Mouse (Mus musculus) heart, embryonic 12.5 days (tissue): ENCODE measurements around the gene Zbtb25. TPM values are rescaled to one million over a fixed set of nuclear protein-coding genes. Genes with fewer than 3 reads are reported as not detected.
A peak's percentile ranks its signal among the peaks of the same experiment; 100 is the strongest.

ENCODE experiments used
- ATAC-seq: fragments of 200-750 bp; cut with Nextera tagmentation; 2 replicates; pipeline ENCODE4 v1.8.0; 2017; ENCODE audit warnings: moderate TSS enrichment, moderate library complexity; ENCODE audit not compliant: insufficient number of reproducible peaks, low FRiP score
- H3K27ac ChIP-seq: fragments of 300-500 bp; sonication (generic); 2 replicates; pipeline ENCODE4 v1.5.1; 2016; ENCODE audit warnings: mild to moderate bottlenecking, moderate library complexity; ENCODE audit not compliant: poor library complexity, severe bottlenecking
- H3K27me3 ChIP-seq: fragments of 300-500 bp; sonication (generic); replicated peaks from 2 replicates; pipeline ENCODE4 v1.6.1; 2016; ENCODE audit warnings: mild to moderate bottlenecking, moderate library complexity
- H3K36me3 ChIP-seq: fragments of 300-500 bp; sonication (generic); 2 replicates; pipeline ENCODE4 v1.6.1; 2016; ENCODE audit warnings: mild to moderate bottlenecking, moderate library complexity
- H3K4me1 ChIP-seq: fragments of 300-500 bp; sonication (generic); replicated peaks from 2 replicates; pipeline ENCODE4 v1.6.1; 2016; ENCODE audit warnings: mild to moderate bottlenecking
- H3K4me2 ChIP-seq: fragments of 300-500 bp; sonication (generic); 2 replicates; pipeline ENCODE4 v1.6.1; 2016; ENCODE audit warnings: mild to moderate bottlenecking, moderate library complexity
- H3K4me3 ChIP-seq: fragments of 300-500 bp; sonication (generic); 2 replicates; pipeline ENCODE4 v1.5.1; 2016; ENCODE audit warnings: mild to moderate bottlenecking
- H3K9ac ChIP-seq: fragments of 300-500 bp; sonication (generic); 2 replicates; pipeline ENCODE4 v1.6.1; 2016; ENCODE audit warnings: mild to moderate bottlenecking, moderate library complexity
- H3K9me3 ChIP-seq: fragments of 300-500 bp; sonication (generic); replicated peaks from 2 replicates; pipeline ENCODE4 v1.6.1; 2016; ENCODE audit warnings: mild to moderate bottlenecking, moderate library complexity
- WGBS: fragments of 180-500 bp; shearing (Covaris S2); methylation state at CpG from one replicate; pipeline ENCODE4 v1.1.7; 2016; 5-methylcytosine and 5-hydroxymethylcytosine counted together
- polyA plus RNA-seq: library from polyadenylated mRNA; unstranded; fragments of >200 nt; fragmentation: Nextera tagmentation; extraction: Ambion mirVana; gene quantifications from 2 replicates; pipeline ENCODE4 v1.2.1, GENCODE M21; 2016

Zbtb25 gene
- polyA plus RNA-seq, 1 experiment from 2014 or later: 13.0 TPM

DNA sequence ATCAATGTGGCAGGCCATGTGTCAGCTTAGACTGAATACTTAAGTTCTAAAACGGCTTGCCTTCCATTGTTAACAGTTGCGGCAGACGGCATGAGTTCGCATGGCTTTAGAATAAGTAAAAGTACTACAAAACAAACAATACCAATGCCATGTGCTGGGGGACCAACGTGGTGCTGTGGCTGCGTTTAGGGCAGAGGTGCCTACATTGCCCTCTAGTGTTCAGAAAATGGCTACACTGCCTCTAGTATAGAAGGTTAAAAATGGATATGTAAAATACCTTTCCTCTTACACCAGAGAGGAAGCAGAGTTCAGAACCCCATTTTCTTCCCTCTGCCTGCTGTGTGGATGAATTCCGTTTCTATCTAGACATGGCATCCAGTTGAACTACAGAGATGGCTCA, 7.2 kb upstream of the Zbtb25 start:
- no peaks in the 10 kb centered on the region for H3K27me3 ChIP-seq
- WGBS: 47% methylated on average over 7 of the region's 7 CpGs
- H3K4me2 ChIP-seq: no peak overlapping the region
- H3K36me3 ChIP-seq: peaks cover 3% of the 10 kb centered on the region; the same call in 1 of the 2 replicates
- no peak overlapping the region for H3K9ac ChIP-seq
- no peak for ATAC-seq
- 0 out of 2 replicates have a peak overlapping the region, but pooled peaks have one; percentile 35 for H3K27ac ChIP-seq
- H3K4me3 ChIP-seq: no peak overlapping the region
- H3K9me3 ChIP-seq: no peaks in the 10 kb centered on the region
- H3K4me1 ChIP-seq: peaks cover 71% of the 10 kb centered on the region

DNA sequence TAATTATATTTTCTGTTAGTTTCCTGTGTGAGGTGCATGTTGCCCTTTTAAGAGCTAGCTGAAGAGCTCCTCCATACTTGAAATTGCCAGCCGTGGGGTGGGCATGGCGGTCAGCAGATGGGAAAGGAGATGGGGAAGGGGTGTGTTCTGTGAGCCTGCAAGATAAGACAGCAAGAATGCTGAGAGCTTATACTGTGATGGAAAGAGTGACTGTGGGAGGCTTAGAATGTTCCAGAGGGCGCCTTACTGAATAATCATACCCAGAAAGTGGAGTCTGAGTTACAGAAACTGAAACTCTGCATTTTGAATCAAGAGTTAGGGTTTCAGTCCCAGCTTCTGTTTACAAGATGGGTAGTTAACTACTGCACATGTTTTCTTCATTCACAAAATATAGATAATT, 6.1 kb upstream of the Zbtb25 start:
- H3K4me1 ChIP-seq: peaks cover 71% of the 10 kb centered on the region
- peak overlapping the region; percentile 41; the same call in 1 of the 2 replicates for H3K27ac ChIP-seq
- no peak for ATAC-seq
- H3K36me3 ChIP-seq: no peaks in the 10 kb centered on the region
- H3K9ac ChIP-seq: no peak overlapping the region
- no peaks in the 10 kb centered on the region for H3K27me3 ChIP-seq
- WGBS: 24% methylated on average over 3 of the region's 3 CpGs
- H3K4me2 ChIP-seq: peak overlapping the region; percentile 34
- H3K9me3 ChIP-seq: no peaks in the 10 kb centered on the region
- no peak overlapping the region for H3K4me3 ChIP-seq

DNA sequence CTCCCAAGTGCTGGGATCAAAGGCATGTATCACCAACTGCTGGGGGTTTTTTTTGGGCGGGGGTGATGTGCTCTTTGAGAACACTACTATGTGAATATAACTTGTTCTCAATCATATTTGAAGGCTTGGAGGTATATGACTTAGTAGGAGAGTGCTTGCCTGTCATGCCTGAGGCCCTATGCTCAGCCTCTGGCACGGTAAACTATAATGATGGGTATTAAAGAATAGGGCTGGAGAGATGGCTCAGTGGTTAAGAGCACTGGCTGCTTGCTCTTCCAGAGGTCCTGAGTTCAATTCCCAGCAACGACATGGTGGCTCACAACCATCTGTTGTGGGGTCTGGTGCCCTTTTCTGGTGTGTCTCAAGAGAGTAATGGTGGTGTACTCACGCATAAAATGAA, 5.5 kb upstream of the Zbtb25 start:
- H3K4me3 ChIP-seq: no peak overlapping the region
- H3K36me3 ChIP-seq: no peaks in the 10 kb centered on the region
- WGBS: 72% methylated on average over 4 of the region's 4 CpGs
- H3K9ac ChIP-seq: no peak overlapping the region
- no peaks in the 10 kb centered on the region for H3K27me3 ChIP-seq
- peak overlapping the region; percentile 41; the same call in 1 of the 2 replicates for H3K27ac ChIP-seq
- H3K4me2 ChIP-seq: no peak overlapping the region
- H3K9me3 ChIP-seq: no peaks in the 10 kb centered on the region
- no peak for ATAC-seq
- H3K4me1 ChIP-seq: peaks cover 65% of the 10 kb centered on the region

DNA sequence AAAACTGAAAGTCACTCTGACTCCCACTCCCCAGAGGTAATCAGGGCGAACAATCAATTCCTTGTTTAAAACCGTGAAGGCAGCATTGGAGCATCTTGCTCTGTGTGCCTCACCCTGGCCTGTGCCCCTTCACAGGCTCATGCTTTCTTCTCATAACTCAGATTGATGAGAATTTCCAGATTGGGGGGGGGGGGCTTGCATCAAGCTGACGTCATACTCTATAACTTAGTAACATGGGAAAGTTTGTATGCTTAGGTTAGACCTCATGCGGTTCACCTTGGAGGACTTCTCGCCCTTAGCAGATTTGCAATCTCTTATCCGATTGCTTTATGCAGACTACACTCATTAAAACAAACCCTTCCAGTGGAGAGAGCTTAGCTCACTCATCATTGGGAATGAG, 4.6 kb upstream of the Zbtb25 start:
- no peaks in the 10 kb centered on the region for H3K27me3 ChIP-seq
- H3K27ac ChIP-seq: peak overlapping the region; percentile 28; the same call in 1 of the 2 replicates
- H3K9ac ChIP-seq: no peak overlapping the region
- H3K4me3 ChIP-seq: no peak overlapping the region
- no peaks in the 10 kb centered on the region for H3K36me3 ChIP-seq
- H3K4me1 ChIP-seq: peaks cover 57% of the 10 kb centered on the region
- no peak overlapping the region for H3K4me2 ChIP-seq
- WGBS: 58% methylated on average over 6 of the region's 6 CpGs
- no peaks in the 10 kb centered on the region for H3K9me3 ChIP-seq
- ATAC-seq: no peak

DNA sequence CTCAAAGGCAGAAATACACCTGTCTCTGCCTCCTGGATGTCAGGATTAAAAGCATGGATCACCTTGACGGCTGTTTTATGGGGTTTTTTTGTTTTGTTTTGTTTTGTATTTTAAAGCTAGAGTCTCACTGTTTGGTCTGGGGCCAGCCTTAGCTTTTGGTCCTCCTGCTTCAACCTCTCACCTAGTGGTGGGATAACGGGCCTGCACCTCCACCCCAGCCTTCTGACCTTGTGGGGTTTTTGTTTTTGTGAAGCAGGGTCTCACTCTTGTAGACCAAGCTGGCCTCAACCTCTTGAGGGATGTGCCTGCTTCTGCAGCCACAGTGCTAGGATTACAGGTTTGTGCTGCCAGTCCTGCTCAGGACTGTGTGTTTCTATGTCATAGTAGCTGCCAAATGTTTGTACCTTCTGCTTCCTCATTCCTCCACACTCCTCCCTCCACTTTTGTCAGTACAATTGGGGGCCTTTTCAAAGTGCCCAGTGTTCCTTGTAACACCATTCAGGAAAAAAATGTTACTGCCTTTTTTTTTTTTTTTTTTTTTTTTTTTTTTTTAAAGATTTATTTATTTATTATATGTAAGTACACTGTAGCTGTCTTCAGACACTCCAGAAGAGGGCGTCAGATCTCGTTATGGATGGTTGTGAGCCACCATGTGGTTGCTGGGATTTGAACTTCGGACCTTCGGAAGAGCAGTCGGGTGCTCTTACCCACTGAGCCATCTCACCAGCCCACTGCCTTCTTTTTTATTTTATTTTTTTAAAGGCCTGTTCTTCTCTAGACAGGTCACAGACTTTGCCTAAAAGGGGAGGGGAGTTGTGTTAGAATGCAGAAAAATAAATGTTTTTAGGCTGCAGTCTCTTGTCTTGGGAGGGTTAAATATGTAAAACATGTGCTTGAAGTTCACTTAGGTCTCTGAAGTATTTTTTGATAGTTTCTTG, 3.7 kb upstream of the Zbtb25 start:
- Histone ChIP-seq H3K27me3 (no peaks in the 10 kb centered on the region), H3K36me3 (no peaks in the 10 kb centered on the region), H3K9me3 (no peaks in the 10 kb centered on the region), H3K4me2 (peak overlapping the region; percentile 93), H3K9ac (0 out of 2 replicates have a peak overlapping the region, but pooled peaks have one; percentile 97), H3K4me1 (peaks cover 61% of the 10 kb centered on the region), H3K4me3 (peak overlapping the region; percentile 91; the same call in 1 of the 2 replicates), H3K27ac (peak overlapping the region; percentile 9; the same call in 1 of the 2 replicates)
- no peak for ATAC-seq
- WGBS: 63% methylated on average over 6 of the region's 7 CpGs

DNA sequence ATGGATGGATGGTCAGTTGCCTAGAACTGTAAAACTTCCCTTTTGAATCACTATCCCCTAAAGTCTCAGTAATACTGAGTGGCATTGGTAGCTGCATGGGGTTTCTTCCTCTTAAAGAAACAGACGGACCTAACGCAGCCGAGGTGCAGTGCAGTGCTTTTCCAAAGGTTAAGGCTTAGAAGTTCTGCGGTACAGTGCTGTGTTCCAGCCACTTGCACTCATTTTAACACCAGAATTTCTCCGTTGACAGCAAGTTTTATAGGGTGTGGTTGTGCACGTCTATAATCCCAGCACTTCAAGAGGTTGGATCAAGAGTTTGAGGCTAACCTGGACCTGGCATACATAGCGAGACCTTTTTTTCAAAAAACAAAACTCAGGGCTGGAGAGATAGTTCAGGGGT, 2.6 kb upstream of the Zbtb25 start:
- no peaks in the 10 kb centered on the region for H3K9me3 ChIP-seq
- 34% methylated on average over 7 of the region's 7 CpGs for WGBS
- H3K4me3 ChIP-seq: peak overlapping the region; percentile 91
- H3K9ac ChIP-seq: peak overlapping the region; percentile 97
- no peaks in the 10 kb centered on the region for H3K36me3 ChIP-seq
- H3K4me1 ChIP-seq: peaks cover 62% of the 10 kb centered on the region
- ATAC-seq: no peak
- peak overlapping the region; percentile 93 for H3K4me2 ChIP-seq
- no peaks in the 10 kb centered on the region for H3K27me3 ChIP-seq
- H3K27ac ChIP-seq: peak overlapping the region; percentile 99; the same call in 1 of the 2 replicates

DNA sequence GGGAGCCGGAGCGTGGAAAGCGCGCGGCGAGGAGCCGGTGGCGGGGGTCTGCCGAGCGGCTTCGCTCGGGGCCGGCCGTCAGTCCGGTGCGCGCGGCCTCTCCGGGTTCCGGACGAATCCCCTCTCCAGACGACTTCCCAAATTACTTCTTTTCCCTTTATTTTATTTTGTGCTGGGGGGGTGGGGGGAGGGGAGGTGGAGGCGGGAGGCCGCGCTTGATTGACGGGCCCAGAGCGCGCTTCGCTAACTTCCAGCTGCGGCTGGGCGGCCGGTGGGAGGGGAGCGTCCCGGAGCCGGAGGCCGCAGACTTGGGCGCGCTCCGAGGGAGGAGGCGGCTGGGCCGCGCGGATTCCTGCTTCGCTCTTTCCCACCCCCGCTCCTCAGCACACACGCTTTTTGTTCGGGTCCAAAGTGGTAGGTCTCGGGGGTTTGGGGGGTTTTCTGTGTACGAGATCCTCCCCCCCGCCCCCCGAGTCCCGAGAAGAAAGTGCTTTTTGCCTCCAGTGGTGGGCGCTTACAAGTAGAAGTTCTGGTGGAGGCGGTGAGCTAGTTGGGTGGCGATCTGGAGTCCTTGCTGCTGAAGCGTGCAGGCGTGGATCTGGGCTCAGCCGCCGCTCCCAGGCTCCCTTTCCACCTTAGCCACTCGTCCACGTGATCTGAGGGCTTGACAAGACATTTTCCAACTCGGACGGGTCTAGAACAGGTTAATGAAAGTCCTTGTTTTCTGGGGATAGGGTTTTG, 1.6 kb upstream of the Zbtb25 start:
- WGBS: under 1% methylated on average over 62 of the region's 63 CpGs
- Histone ChIP-seq H3K27me3 (no peaks in the 10 kb centered on the region), H3K4me1 (peaks cover 61% of the 10 kb centered on the region), H3K9ac (peak overlapping the region; percentile 97), H3K4me2 (peak overlapping the region; percentile 93), H3K4me3 (peak overlapping the region; percentile 91), H3K36me3 (no peaks in the 10 kb centered on the region), H3K9me3 (no peaks in the 10 kb centered on the region), H3K27ac (peak overlapping the region; percentile 99)
- ATAC-seq: peak; percentile 69

DNA sequence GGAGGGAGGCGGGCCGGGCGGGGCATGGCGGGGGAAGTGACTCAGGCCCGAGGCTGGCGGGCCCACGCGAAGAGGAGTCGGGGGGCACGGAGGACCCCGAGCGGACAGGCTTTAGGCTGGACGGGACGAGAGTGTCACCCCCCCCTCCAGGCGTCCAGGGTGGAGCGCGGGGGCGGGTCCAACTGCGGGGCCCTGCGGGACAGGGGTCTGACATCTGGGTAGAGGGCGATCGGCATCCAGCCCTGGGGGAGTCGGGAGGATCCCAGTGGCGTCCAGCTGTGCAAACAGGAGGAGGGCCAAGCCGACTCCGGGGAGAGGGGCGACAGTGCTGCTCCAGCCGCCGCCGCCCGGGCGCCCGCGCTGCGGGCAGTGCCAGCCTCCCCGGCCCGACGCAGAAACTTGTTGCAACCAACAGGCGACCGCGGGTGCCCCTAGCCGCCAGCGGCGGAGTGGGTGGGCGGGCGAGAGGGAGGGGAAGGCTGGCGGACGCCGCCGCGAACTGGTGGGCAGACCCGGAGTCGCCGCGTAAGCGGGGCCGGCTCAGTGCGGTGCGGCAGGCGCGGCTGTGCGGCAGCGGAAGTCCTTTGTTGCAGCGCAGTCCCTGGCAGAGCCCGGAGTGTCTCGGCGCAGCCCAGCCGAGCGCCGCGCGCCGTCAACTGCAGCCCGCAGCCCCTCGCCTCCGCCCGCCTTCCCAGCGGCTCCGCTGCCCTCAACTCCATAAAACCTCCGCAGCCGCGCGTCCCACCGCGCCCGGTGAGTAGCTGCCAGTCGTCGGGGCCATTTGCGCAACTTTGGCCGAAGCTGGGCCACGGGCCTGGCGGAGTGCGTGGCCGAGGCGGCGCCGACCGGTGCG, 802 bp upstream of the Zbtb25 start, which contains the start of gene Zbtb1:
Gene Zbtb1 (plus strand): TSS at position 289 of the 853 bp plus-strand sequence.
- peak; percentile 70 for ATAC-seq
- peaks cover 59% of the 10 kb centered on the region for H3K4me1 ChIP-seq
- H3K27ac ChIP-seq: peak within 1 kb of the TSS; percentile 99
- no peaks in the 10 kb centered on the region for H3K27me3 ChIP-seq
- peak within 1 kb of the TSS; percentile 93 for H3K4me2 ChIP-seq
- peak within 1 kb of the TSS; percentile 91 for H3K4me3 ChIP-seq
- no peaks in the 10 kb centered on the region for H3K9me3 ChIP-seq
- H3K9ac ChIP-seq: peak within 1 kb of the TSS; percentile 97
- WGBS: under 1% methylated on average over 73 of the region's 99 CpGs
- H3K36me3 ChIP-seq: no peaks in the 10 kb centered on the region

DNA sequence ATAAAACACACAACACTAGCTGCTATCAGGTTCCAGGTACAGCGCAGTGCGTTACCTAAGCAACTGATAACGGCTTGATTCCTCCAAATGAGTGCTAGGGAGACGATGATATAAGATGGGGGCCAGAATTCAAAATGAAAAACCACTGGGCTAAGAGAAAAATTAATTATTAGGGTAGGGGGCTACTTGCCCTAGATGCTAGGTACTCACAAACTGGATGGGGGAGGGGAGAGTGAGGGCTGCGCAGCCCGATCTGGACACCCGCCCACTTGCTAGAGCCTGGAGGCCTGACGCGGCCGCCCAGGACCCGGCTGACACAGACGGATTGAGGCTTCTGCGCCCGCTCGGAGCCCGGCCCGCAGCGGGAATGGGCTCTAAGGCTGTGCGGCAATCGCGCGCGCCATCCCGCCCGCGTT, 604 bp downstream of the Zbtb25 start:
- Histone ChIP-seq H3K9me3 (no peaks in the 10 kb centered on the region), H3K9ac (peak overlapping the region; percentile 97), H3K36me3 (0 out of 2 replicates have a peak, but pooled peaks cover 3% of the 10 kb centered on the region), H3K4me2 (peak overlapping the region; percentile 93), H3K27ac (peak overlapping the region; percentile 99), H3K4me3 (peak overlapping the region; percentile 91), H3K27me3 (no peaks in the 10 kb centered on the region), H3K4me1 (peaks cover 45% of the 10 kb centered on the region)
- ATAC-seq: peak; percentile 27
- under 1% methylated on average over 26 of the region's 26 CpGs for WGBS

DNA sequence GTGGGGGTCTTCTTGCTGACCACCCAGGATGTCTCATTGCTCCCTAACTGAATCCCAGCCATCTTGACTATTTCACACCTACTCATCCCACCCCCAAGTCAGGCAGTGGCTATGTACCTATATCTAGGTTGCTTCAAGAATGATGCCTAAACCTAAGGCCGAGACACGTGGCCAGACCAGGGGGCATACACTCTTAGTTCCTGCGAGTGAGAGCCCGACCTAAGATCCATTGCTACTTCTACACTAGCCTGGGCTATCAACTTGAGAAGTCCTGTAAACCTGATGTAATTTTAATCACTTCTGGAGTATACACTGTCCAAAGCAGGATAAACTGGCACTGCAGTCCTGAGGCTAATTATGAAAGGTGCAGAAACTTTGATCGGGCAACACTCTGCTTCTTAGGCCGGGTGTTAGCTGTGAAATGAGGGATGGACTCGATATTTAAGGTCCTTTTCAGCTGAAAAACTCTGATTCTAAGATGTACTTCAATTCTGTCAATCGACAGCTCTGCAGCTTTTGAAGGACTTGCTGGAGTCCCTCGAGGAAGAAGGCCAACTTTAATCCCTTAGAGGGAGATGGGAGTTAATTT, 1.1 kb downstream of the Zbtb25 start:
- no peaks in the 10 kb centered on the region for H3K9me3 ChIP-seq
- no peaks in the 10 kb centered on the region for H3K27me3 ChIP-seq
- 10% methylated on average over 9 of the region's 9 CpGs for WGBS
- H3K36me3 ChIP-seq: 0 out of 2 replicates have a peak, but pooled peaks cover 5% of the 10 kb centered on the region
- H3K27ac ChIP-seq: peak overlapping the region; percentile 99
- ATAC-seq: no peak
- peak overlapping the region; percentile 97 for H3K9ac ChIP-seq
- H3K4me3 ChIP-seq: peak overlapping the region; percentile 91
- peaks cover 45% of the 10 kb centered on the region for H3K4me1 ChIP-seq
- H3K4me2 ChIP-seq: peak overlapping the region; percentile 93
